Mouse (Mus musculus) heart, adult 2 months (tissue): ENCODE results near the gene Hapln2. TPM values are rescaled to one million over a fixed set of nuclear protein-coding genes. Genes with fewer than 3 reads are reported as not detected.

ENCODE experiments used
- DNase-seq, 2 experiments: peaks; one replicate each; pipeline ENCODE4 v3.0.0; 2021
- H3K27ac ChIP-seq: fragments of 200-600 bp; 2 replicates; pipeline ENCODE4 v1.8.1; 2022
- H3K27me3 ChIP-seq: fragments of 200-500 bp; 2 replicates; pipeline ENCODE4 v1.6.1; 2012; ENCODE audit warnings: mild to moderate bottlenecking, low read length, inconsistent platforms, mixed read lengths; ENCODE audit not compliant: control insufficient read depth, insufficient read depth
- H3K36me3 ChIP-seq: fragments of 200-500 bp; 2 replicates; pipeline ENCODE4 v1.6.1; 2012; ENCODE audit warnings: low read length, inconsistent platforms; ENCODE audit not compliant: control insufficient read depth, insufficient read depth
- H3K4me1 ChIP-seq: fragments of 200-500 bp; 2 replicates; pipeline ENCODE4 v1.6.1; 2011; ENCODE audit warnings: low read length; ENCODE audit not compliant: control insufficient read depth, insufficient read depth
- H3K4me3 ChIP-seq: fragments of 200-600 bp; 2 replicates; pipeline ENCODE4 v1.8.1; 2022
- H3K79me2 ChIP-seq: fragments of 200-500 bp; replicated peaks from 2 replicates; pipeline ENCODE4 v1.6.1; 2012; ENCODE audit warnings: mild to moderate bottlenecking, inconsistent platforms, low read length, moderate library complexity, mixed read lengths; ENCODE audit not compliant: control insufficient read depth, insufficient read depth
- H3K9ac ChIP-seq: fragments of 200-500 bp; 2 replicates; pipeline ENCODE4 v1.6.1; 2012; ENCODE audit warnings: low read depth, mild to moderate bottlenecking, control low read depth, inconsistent platforms, low read length, mixed read lengths
- CTCF ChIP-seq: fragments of 200-600 bp; IDR thresholded peaks from 2 replicates; pipeline ENCODE4 v1.8.1; 2022; ENCODE audit warnings: antibody characterized with exemption, mild to moderate bottlenecking, moderate library complexity
- EP300 ChIP-seq: fragments of 200-500 bp; IDR thresholded peaks from 2 replicates; pipeline ENCODE4 v1.6.1; 2011; ENCODE audit warnings: low read depth, low read length, control low read depth; ENCODE audit not compliant: insufficient read depth
- POLR2A ChIP-seq: fragments of 200-500 bp; IDR thresholded peaks from 2 replicates; pipeline ENCODE4 v1.6.1; 2011; ENCODE audit warnings: mild to moderate bottlenecking, low read depth, low read length, control low read depth; ENCODE audit not compliant: insufficient read depth
- WGBS: fragments of 180-500 bp; shearing (Covaris S2); methylation state at CpG from one replicate; pipeline ENCODE4 v1.1.7; 2018; 5-methylcytosine and 5-hydroxymethylcytosine counted together
- intact Hi-C: fragments of 180-260 bp; cut with DNase I; formaldehyde crosslinking; loops from one replicate; pipeline ENCODE4 v1.15.1; 2025
- long read RNA-seq: library from polyadenylated mRNA; stranded (forward); transcript quantifications from one replicate; pipeline ENCODE4 v2.0.0, GENCODE M21; 2021
- polyA plus RNA-seq: library from polyadenylated mRNA; depleted of rRNA; stranded (reverse); fragments of >200 nt; gene quantifications from 2 replicates; pipeline ENCODE4 v1.2.3, GENCODE M21; 2012; rRNA removed
- total RNA-seq, 2 experiments: library from RNA; stranded (reverse); gene quantifications; 2 replicates each; pipeline ENCODE4 v1.2.3; 2021

Gene Hapln2
- total RNA-seq (not detected), polyA plus RNA-seq (not detected in 2 replicates)
- long read RNA-seq: 0 reads

- Histone ChIP-seq H3K9ac (no peak within 1 kb of the TSS), H3K36me3 (no peaks in the 10 kb centered on the region), H3K4me1 (no peaks in the 10 kb centered on the region), H3K79me2 (no peaks in the 10 kb centered on the region), H3K27me3 (peaks cover 12% of the 10 kb centered on the region), H3K27ac (no peak within 1 kb of the TSS), H3K4me3 (no peak within 1 kb of the TSS)
- WGBS: 44% methylated on average over 5 of the region's 5 CpGs
- DNase-seq: no peak
- TF ChIP-seq EP300: no peak
- no peak for TF ChIP-seq POLR2A
- peak; percentile 70 for TF ChIP-seq CTCF
- intact Hi-C loops: loop anchor here (5.0 kb wide), 1 partner anchor 45 kb away; no protein-coding TSS in a partner anchor
Observed at GRCm38 (mm10) chr3:88027434-88028186, at the start of gene Hapln2. Gene Hapln2 (minus strand): TSS chr3:88027583.

- Histone ChIP-seq H3K27ac (no peak overlapping the region), H3K4me3 (no peak overlapping the region), H3K79me2 (no peaks in the 10 kb centered on the region), H3K4me1 (no peaks in the 10 kb centered on the region), H3K36me3 (no peaks in the 10 kb centered on the region), H3K9ac (no peak overlapping the region), H3K27me3 (no peaks in the 10 kb centered on the region)
- no peak for DNase-seq
- intact Hi-C loops: loop anchor here (5.0 kb wide), 1 partner anchor 47 kb away; the partner anchor contains the start of gene Hapln2
- 82% methylated on average over 8 of the region's 8 CpGs for WGBS
- no peak for TF ChIP-seq POLR2A
- TF ChIP-seq CTCF: no peak
- TF ChIP-seq EP300: no peak
Observed at GRCm38 (mm10) chr3:88074766-88075165, 47.4 kb upstream of the Hapln2 start.

- WGBS: 65% methylated on average over 2 of the region's 2 CpGs
- H3K4me3 ChIP-seq: no peak overlapping the region
- no peaks in the 10 kb centered on the region for H3K4me1 ChIP-seq
- H3K79me2 ChIP-seq: no peaks in the 10 kb centered on the region
- TF ChIP-seq CTCF (no peak), POLR2A (no peak)
- H3K36me3 ChIP-seq: no peaks in the 10 kb centered on the region
- intact Hi-C loops: loop anchor here (5.0 kb wide), 1 partner anchor 47 kb away; the partner anchor contains the start of gene Hapln2
- no peak for DNase-seq
- H3K27ac ChIP-seq: no peak overlapping the region
- H3K27me3 ChIP-seq: no peaks in the 10 kb centered on the region
- no peak overlapping the region for H3K9ac ChIP-seq
Observed at GRCm38 (mm10) chr3:88074351-88074750, 47.0 kb upstream of the Hapln2 start.

DNA sequence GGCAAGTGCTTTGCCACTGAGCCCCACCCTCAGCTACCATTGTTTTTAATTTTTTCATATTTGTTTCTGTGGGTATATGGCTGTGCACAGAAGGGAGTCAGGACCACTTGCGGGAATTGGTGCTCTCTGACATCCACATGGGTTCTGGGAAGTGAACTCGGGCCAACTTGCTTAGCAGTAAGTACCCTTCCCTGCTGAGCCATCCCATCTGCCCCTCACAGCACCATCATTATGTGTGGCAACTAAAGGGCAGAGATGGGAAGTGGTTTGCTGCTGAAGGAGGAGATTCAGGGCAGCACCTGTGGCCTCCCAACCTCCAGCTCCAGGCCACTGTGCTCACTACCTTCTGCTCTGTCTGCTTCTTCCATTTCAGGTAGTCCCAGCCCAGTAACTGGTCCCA, 46.2 kb upstream of the Hapln2 start:
- no peak for DNase-seq
- no peak overlapping the region for H3K27ac ChIP-seq
- H3K36me3 ChIP-seq: no peaks in the 10 kb centered on the region
- H3K79me2 ChIP-seq: no peaks in the 10 kb centered on the region
- 50% methylated on average over 2 of the region's 2 CpGs for WGBS
- intact Hi-C loops: loop anchor here (5.0 kb wide), 1 partner anchor 46 kb away; the partner anchor contains the start of gene Hapln2
- no peaks in the 10 kb centered on the region for H3K4me1 ChIP-seq
- no peak overlapping the region for H3K4me3 ChIP-seq
- H3K27me3 ChIP-seq: no peaks in the 10 kb centered on the region
- H3K9ac ChIP-seq: no peak overlapping the region
- TF ChIP-seq POLR2A: no peak
- TF ChIP-seq CTCF: no peak
- TF ChIP-seq EP300: no peak

DNA sequence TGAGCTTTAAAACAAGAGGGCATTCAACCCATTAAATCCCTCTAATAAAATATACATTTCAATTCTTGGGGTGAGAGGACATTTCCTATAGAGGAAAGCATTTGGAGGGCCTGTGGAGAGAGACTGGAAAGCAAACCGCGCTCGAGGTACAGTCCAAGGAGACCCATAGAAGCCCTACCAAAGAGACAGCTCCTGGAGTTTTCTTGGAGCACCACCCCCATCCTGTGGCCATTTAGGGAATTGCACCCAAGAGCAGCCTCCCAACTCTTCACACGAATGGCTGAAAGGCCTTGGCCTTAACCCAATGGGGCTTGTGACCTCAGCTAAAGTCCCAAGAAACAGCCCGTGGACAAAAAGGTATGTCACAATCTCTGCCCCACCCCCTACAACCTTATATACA, 44.4 kb upstream of the Hapln2 start:
- DNase-seq: peak; percentile 81 to 90
- intact Hi-C loops: loop anchor here (1.0 to 5.0 kb wide), 4 partner anchors 44 to 137 kb away; partner anchors contain the start of gene Hapln2
- Histone ChIP-seq H3K4me3 (no peak overlapping the region), H3K9ac (no peak overlapping the region), H3K4me1 (no peaks in the 10 kb centered on the region), H3K27me3 (no peaks in the 10 kb centered on the region), H3K27ac (no peak overlapping the region), H3K36me3 (no peaks in the 10 kb centered on the region), H3K79me2 (no peaks in the 10 kb centered on the region)
- no peak for TF ChIP-seq POLR2A
- peak; percentile 94 for TF ChIP-seq CTCF
- peak; percentile 89 for TF ChIP-seq EP300
- 3% methylated on average over 5 of the region's 5 CpGs for WGBS

GRCm38 (mm10) chr3:88068386-88068785, 41.0 kb upstream of the Hapln2 start:
- H3K9ac ChIP-seq: no peak overlapping the region
- H3K4me3 ChIP-seq: no peak overlapping the region
- WGBS: 28% methylated on average over 2 of the region's 2 CpGs
- no peak for DNase-seq
- H3K4me1 ChIP-seq: no peaks in the 10 kb centered on the region
- intact Hi-C loops: no loop called here
- H3K27ac ChIP-seq: no peak overlapping the region
- no peaks in the 10 kb centered on the region for H3K36me3 ChIP-seq
- H3K27me3 ChIP-seq: no peaks in the 10 kb centered on the region
- H3K79me2 ChIP-seq: no peaks in the 10 kb centered on the region
- TF ChIP-seq CTCF (no peak), POLR2A (no peak), EP300 (no peak)
